Mouse (Mus musculus): ENCODE measurements at regions not wholly inside any gene's neighbourhood (a gene's known extent, or its start where the extent isn't known, plus 50 kb on each side); places are given as distances from the start of the nearest gene placed in this dataset.

GRCm38 (mm10) chr7:125036098-125036991, 408.1 kb upstream of the Kdm8 start:
- TF ChIP-seq CTCF (IDR thresholded peaks at IDR 0.05; ENCODE audit: low read depth) (no peak), EP300 (IDR thresholded peaks at IDR 0.05; ENCODE audit: low read depth) (no peak)

All from liver, postnatal 0 days (tissue).